Mouse (Mus musculus) forebrain, embryonic 12.5 days (tissue): ENCODE data around the gene Map4k2. TPM values are rescaled to one million over a fixed set of nuclear protein-coding genes. Genes with fewer than 3 reads are reported as not detected.

Source experiments
- ATAC-seq: fragments of 200-750 bp; cut with Nextera tagmentation; 2 replicates; pipeline ENCODE4 v1.8.0; 2017; ENCODE audit warnings: moderate TSS enrichment; ENCODE audit not compliant: low FRiP score
- H3K27ac ChIP-seq: fragments of 300-500 bp; sonication (generic); 2 replicates; pipeline ENCODE4 v1.5.1; 2016; ENCODE audit warnings: mild to moderate bottlenecking
- H3K27me3 ChIP-seq: fragments of 300-500 bp; sonication (generic); 2 replicates; pipeline ENCODE4 v1.6.1; 2016; ENCODE audit warnings: mild to moderate bottlenecking
- H3K36me3 ChIP-seq: fragments of 300-500 bp; sonication (generic); replicated peaks from 2 replicates; pipeline ENCODE4 v1.6.1; 2016; ENCODE audit warnings: mild to moderate bottlenecking
- H3K4me1 ChIP-seq: fragments of 300-500 bp; sonication (generic); 2 replicates; pipeline ENCODE4 v1.6.1; 2016
- H3K4me2 ChIP-seq: fragments of 300-500 bp; sonication (generic); 2 replicates; pipeline ENCODE4 v1.6.1; 2016; ENCODE audit warnings: mild to moderate bottlenecking, moderate library complexity
- H3K4me3 ChIP-seq: fragments of 300-500 bp; sonication (generic); replicated peaks from 2 replicates; pipeline ENCODE4 v1.5.1; 2016; ENCODE audit warnings: mild to moderate bottlenecking
- H3K9ac ChIP-seq: fragments of 300-500 bp; sonication (generic); 2 replicates; pipeline ENCODE4 v1.6.1; 2016; ENCODE audit warnings: mild to moderate bottlenecking
- H3K9me3 ChIP-seq: fragments of 300-500 bp; sonication (generic); 2 replicates; pipeline ENCODE4 v1.6.1; 2016
- WGBS: fragments of 180-500 bp; shearing (Covaris S2); methylation state at CpG from one replicate; pipeline ENCODE4 v1.1.7; 2016; 5-methylcytosine and 5-hydroxymethylcytosine counted together
- polyA plus RNA-seq: library from polyadenylated mRNA; unstranded; fragments of >200 nt; fragmentation: Nextera tagmentation; extraction: Ambion mirVana; gene quantifications from 2 replicates; pipeline ENCODE4 v1.2.1, GENCODE M21; 2016

Gene Map4k2
- polyA plus RNA-seq, 1 experiment from 2014 or later = 14.4 TPM

DNA sequence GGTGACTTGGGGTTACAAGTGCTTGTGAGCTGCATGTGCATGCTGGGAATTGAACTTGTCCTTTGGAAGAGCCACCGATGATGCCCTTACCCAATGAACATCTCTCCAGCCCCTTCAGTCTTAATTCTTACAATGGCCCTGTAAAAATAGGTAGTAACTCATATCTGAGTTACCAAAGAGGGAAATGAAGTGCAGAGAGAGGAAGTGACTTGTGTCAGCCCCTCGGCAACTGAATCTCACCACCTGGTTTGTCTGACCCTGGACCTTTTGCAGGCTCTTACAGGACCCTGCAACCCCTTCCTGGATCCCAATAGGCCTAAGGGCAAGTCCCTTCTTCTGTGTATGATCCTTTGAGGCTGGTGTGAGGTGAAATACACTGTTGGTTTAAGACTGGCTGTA is 11.2 kb downstream of the Map4k2 start:
- no peaks in the 10 kb centered on the region for H3K9me3 ChIP-seq
- 90% methylated on average over 2 of the region's 2 CpGs for WGBS
- H3K27me3 ChIP-seq = no peaks in the 10 kb centered on the region
- H3K9ac ChIP-seq = no peak overlapping the region
- H3K4me3 ChIP-seq = no peak overlapping the region
- peaks cover 6% of the 10 kb centered on the region; the same call in 1 of the 2 replicates for H3K4me1 ChIP-seq
- peaks cover 43% of the 10 kb centered on the region for H3K36me3 ChIP-seq
- H3K27ac ChIP-seq = no peak overlapping the region
- no peak for ATAC-seq
- no peak overlapping the region for H3K4me2 ChIP-seq

DNA sequence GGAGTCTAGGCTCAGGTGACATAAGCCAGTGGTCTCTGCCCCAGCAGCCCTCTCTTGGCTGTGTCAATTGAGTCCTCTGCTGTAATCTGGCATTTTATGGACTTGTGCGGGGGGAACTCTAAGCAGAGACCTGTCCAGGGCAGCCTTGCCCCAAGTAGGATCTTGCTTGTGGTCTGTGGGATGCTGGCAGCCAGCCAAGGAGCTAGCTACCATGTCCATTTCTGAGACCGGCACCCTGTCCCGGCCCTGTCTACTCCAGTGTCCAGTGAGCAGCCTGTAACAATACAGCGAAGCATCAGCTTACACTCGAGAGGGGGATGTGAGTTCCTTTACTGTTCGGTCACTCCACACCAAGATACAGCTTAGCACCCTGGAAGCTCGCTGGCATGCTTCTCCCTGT is 13.1 kb downstream of the Map4k2 start:
- no peak overlapping the region for H3K4me2 ChIP-seq
- no peak for ATAC-seq
- no peaks in the 10 kb centered on the region for H3K27me3 ChIP-seq
- peaks cover 6% of the 10 kb centered on the region; the same call in 1 of the 2 replicates for H3K4me1 ChIP-seq
- no peak overlapping the region for H3K27ac ChIP-seq
- no peak overlapping the region for H3K9ac ChIP-seq
- H3K4me3 ChIP-seq = no peak overlapping the region
- H3K9me3 ChIP-seq = no peaks in the 10 kb centered on the region
- peaks cover 28% of the 10 kb centered on the region for H3K36me3 ChIP-seq
- 86% methylated on average over 7 of the region's 7 CpGs for WGBS

DNA sequence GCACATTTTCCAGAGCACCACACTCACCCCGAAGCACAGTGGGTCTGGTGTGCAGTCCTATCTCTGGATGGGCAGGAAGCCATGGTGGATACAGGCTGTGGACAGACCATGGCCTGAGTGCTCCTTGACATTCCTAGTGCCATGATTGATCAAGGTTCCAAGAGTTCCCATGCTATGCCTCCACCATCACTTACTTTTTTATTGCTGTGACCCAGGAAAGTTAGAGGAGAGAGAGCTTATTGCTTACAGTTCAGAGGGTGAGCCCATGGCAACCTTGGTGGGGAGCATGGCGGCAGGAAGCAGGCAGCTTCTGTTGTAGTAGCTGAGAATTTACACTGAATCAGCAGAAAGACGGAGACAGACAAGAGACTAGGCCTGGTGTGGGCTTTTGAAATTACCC is 20.4 kb downstream of the Map4k2 start:
- Histone ChIP-seq H3K36me3 (peaks cover 16% of the 10 kb centered on the region), H3K4me3 (no peak overlapping the region), H3K27ac (no peak overlapping the region), H3K9me3 (no peaks in the 10 kb centered on the region), H3K4me2 (no peak overlapping the region), H3K27me3 (no peaks in the 10 kb centered on the region), H3K4me1 (peaks cover 21% of the 10 kb centered on the region), H3K9ac (no peak overlapping the region)
- 92% methylated on average over 3 of the region's 3 CpGs for WGBS
- no peak for ATAC-seq

DNA sequence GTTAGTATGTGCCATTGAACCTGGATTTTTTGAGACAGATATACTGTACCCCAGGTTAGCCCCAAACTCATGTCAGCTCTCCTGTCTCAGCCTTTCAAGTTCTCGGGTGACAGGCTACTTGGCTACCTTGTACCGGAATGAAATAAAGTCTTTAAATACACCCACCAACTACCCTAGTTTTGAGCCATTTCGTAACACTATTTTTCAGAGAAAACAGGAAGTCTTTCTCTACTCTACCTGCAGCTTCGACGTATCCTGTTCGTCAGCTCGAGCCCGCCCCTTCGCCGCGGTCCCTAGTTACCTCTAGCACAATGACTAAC is 22.1 kb downstream of the Map4k2 start:
- H3K4me2 ChIP-seq = peak overlapping the region; percentile 87
- WGBS = 3% methylated on average over 11 of the region's 11 CpGs
- peak overlapping the region; percentile 38 for H3K9ac ChIP-seq
- H3K27me3 ChIP-seq = no peaks in the 10 kb centered on the region
- H3K27ac ChIP-seq = peak overlapping the region; percentile 99
- peak overlapping the region; percentile 100 for H3K4me3 ChIP-seq
- no peaks in the 10 kb centered on the region for H3K9me3 ChIP-seq
- ATAC-seq = no peak
- peaks cover 33% of the 10 kb centered on the region for H3K36me3 ChIP-seq
- H3K4me1 ChIP-seq = peaks cover 33% of the 10 kb centered on the region

DNA sequence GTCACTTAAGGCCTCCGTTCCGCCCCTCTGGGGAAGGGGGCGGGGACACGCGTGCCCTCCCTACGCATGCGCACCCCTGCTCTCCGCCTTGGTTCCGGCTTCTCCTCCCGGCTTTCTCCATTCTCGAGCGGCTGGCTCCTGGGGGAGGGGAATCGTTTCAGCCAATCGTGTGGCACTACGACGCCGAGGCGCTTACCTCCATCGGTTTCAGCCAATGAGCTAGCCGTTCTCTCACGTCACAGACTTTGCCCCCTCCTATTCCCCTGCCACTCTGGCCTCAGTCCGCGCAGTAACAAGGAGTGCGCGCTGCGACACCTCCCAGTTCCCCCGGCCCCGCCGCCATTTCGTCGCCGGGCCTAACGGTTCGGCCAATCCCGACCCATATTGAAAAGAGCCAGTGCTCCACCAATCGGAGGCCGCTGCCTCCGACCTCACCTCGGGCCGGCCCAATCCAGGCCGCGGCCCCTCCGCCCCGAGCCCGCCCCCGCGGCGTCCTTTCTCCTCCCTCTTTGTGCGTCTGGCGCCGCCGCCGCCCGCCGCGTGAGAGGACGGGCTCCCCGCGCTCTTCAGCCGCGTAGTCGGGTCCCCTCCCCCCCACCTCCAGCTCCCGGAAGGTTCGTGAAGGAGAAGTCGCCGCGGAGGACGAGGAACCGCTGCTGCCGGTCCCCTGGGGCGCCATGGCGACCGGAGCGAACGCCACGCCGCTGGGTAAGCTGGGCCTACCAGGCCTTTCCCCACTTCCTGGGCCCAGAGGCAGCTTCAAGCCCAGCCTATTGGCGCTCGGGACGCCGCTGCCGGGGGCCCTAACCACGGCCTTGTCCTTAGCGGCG is 22.7 kb downstream of the Map4k2 start, which contains the start of gene Sf1:
TSS of gene Sf1 (plus strand) at position 280 of the 830 bp plus-strand sequence.
- Histone ChIP-seq H3K4me3 (peak within 1 kb of the TSS; percentile 100), H3K4me2 (peak within 1 kb of the TSS; percentile 87), H3K27me3 (no peaks in the 10 kb centered on the region), H3K9ac (peak within 1 kb of the TSS; percentile 100), H3K27ac (peak within 1 kb of the TSS; percentile 99), H3K4me1 (peaks cover 33% of the 10 kb centered on the region), H3K36me3 (peaks cover 39% of the 10 kb centered on the region), H3K9me3 (no peaks in the 10 kb centered on the region)
- ATAC-seq = peak; percentile 99
- under 1% methylated on average over 78 of the region's 85 CpGs for WGBS

DNA sequence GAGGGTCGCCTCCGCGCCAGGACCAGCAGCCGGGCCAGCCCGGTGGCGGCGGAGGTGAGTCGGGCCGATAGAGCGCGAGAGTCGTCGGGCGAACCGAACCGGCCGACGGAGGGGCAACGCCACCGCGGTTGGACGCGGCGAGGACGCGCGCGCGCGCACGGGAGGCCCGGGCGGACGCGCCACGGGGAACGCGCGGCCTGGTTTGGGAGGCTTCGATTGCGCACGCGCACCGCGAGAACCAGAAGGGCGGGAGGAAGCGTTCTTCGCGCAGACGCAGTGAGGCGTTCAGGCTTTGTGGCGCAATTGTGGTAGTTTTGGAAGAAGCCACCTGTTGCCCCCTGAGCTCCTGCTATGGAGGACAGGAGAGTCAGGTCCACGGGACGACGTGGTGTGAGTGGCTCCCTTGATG is 23.4 kb downstream of the Map4k2 start:
- peak overlapping the region; percentile 87 for H3K4me2 ChIP-seq
- H3K9me3 ChIP-seq = no peaks in the 10 kb centered on the region
- peaks cover 45% of the 10 kb centered on the region for H3K36me3 ChIP-seq
- peaks cover 33% of the 10 kb centered on the region for H3K4me1 ChIP-seq
- peak overlapping the region; percentile 99 for H3K27ac ChIP-seq
- WGBS = under 1% methylated on average over 55 of the region's 55 CpGs
- no peaks in the 10 kb centered on the region for H3K27me3 ChIP-seq
- peak overlapping the region; percentile 100 for H3K9ac ChIP-seq
- no peak for ATAC-seq
- H3K4me3 ChIP-seq = peak overlapping the region; percentile 100

DNA sequence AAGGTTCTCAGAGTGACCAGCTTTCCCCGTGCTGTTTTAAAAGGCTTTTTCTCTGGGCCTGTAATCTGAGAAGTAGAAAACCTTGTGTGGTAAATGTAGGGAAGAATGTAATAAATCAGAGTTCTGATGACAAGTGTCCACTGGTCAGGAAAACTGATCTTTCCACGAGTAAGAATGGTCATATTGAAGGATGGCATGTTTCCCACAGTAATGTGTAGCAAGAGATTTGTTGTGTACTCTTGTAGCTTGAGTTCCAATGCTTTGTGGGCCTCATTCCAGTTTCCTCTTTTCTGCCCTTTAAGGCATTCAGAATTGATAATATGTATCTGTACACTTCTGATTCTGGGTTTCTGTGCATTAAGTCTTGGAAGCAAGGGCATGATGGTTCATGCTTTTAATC is 23.9 kb downstream of the Map4k2 start:
- Histone ChIP-seq H3K36me3 (peaks cover 49% of the 10 kb centered on the region), H3K9ac (peak overlapping the region; percentile 100), H3K4me1 (peaks cover 33% of the 10 kb centered on the region), H3K4me2 (peak overlapping the region; percentile 87), H3K27ac (no peak overlapping the region), H3K4me3 (peak overlapping the region; percentile 100), H3K27me3 (no peaks in the 10 kb centered on the region), H3K9me3 (no peaks in the 10 kb centered on the region)
- 6% methylated on average over 2 of the region's 2 CpGs for WGBS
- ATAC-seq = no peak

- Histone ChIP-seq H3K36me3 (peaks cover 97% of the 10 kb centered on the region), H3K4me3 (no peak overlapping the region), H3K27me3 (no peaks in the 10 kb centered on the region), H3K9me3 (no peaks in the 10 kb centered on the region), H3K4me2 (no peak overlapping the region), H3K4me1 (peaks cover 22% of the 10 kb centered on the region), H3K9ac (no peak overlapping the region), H3K27ac (no peak overlapping the region)
- ATAC-seq = no peak
- 94% methylated on average over 2 of the region's 2 CpGs for WGBS
These were observed 29.2 kb downstream of the Map4k2 start for GRCm38 (mm10) chr19:6370175-6370574.

DNA sequence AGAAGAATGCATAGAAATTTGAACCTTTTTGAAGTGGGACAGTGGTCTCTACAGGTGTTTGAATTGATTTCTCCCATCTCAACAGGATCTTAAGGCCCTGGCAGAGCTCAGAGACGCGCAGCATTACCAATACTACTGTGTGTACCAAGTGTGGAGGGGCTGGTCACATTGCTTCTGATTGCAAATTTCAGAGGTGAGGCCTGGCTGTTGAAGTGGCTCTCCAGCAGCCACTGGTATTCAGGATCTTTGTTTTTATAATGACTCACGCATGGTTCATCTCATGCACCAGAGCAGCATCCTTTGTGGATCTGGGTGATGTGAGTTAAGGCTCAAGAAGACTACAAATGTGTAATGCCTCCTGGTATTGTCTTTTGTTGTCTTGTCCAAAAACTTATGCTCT is 31.5 kb downstream of the Map4k2 start:
- Histone ChIP-seq H3K4me1 (peaks cover 11% of the 10 kb centered on the region; the same call in 1 of the 2 replicates), H3K4me2 (no peak overlapping the region), H3K9me3 (no peaks in the 10 kb centered on the region), H3K4me3 (no peak overlapping the region), H3K27ac (no peak overlapping the region), H3K27me3 (no peaks in the 10 kb centered on the region), H3K9ac (no peak overlapping the region), H3K36me3 (peaks cover 98% of the 10 kb centered on the region)
- no peak for ATAC-seq
- WGBS = 96% methylated on average over 3 of the region's 3 CpGs

- Histone ChIP-seq H3K4me2 (no peak overlapping the region), H3K4me1 (peaks cover 14% of the 10 kb centered on the region; the same call in 1 of the 2 replicates), H3K9me3 (no peaks in the 10 kb centered on the region), H3K27ac (no peak overlapping the region), H3K27me3 (no peaks in the 10 kb centered on the region), H3K9ac (no peak overlapping the region), H3K4me3 (no peak overlapping the region), H3K36me3 (peaks cover 98% of the 10 kb centered on the region)
- peak; percentile 10; the same call in 1 of the 2 replicates for ATAC-seq
- WGBS = 71% methylated on average over 12 of the region's 12 CpGs
These were observed 32.8 kb downstream of the Map4k2 start for GRCm38 (mm10) chr19:6373539-6374400.

DNA sequence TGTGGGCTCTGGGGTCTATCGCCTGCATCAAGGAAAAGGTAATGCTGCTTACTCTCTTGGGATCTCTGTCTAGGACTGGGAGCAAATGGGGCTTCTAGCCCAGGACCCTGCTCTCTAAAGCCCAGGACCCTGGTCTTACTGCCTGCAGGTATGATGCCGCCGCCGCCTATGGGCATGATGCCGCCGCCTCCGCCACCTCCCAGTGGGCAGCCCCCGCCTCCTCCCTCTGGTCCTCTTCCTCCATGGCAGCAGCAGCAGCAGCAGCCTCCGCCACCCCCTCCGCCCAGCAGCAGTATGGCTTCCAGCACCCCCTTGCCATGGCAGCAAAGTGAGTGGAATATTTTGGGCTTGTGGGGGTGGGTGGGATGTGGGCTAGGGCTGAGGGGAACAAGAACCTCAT is 33.6 kb downstream of the Map4k2 start:
- Histone ChIP-seq H3K4me2 (no peak overlapping the region), H3K27ac (0 out of 2 replicates have a peak overlapping the region, but pooled peaks have one; percentile 42), H3K4me1 (peaks cover 14% of the 10 kb centered on the region; the same call in 1 of the 2 replicates), H3K9ac (no peak overlapping the region), H3K27me3 (no peaks in the 10 kb centered on the region), H3K9me3 (no peaks in the 10 kb centered on the region), H3K36me3 (peaks cover 97% of the 10 kb centered on the region), H3K4me3 (no peak overlapping the region)
- no peak for ATAC-seq
- WGBS = over 99% methylated on average over 10 of the region's 10 CpGs
